Mouse (Mus musculus) kidney, postnatal 10 days (tissue): ENCODE results near the gene Ppip5k2.
A peak's percentile ranks its signal among the peaks of the same experiment; 100 is the strongest.
"Not testable (repeated sequence)": the region's sequence is repeated elsewhere in the genome, so short reads cannot be mapped to it uniquely, and the experiment has no call there.

Experiments used
- DNase-seq: peaks from one replicate; pipeline ENCODE4 v3.0.0; 2021; ENCODE audit warnings: mixed read lengths

The Ppip5k2 gene

GRCm38 (mm10) chr1:97769904-97770753, at the start of gene Ppip5k2, which contains the start of gene Gin1:
TSS of gene Ppip5k2 (minus strand) at chr1:97770411.
TSS of gene Gin1 (plus strand) at chr1:97770172.
- peak; percentile 97 for DNase-seq

- no peak for DNase-seq
Measured at GRCm38 (mm10) chr1:97809255-97809912, 39.2 kb upstream of the Ppip5k2 start.

- DNase-seq = no peak
Measured at GRCm38 (mm10) chr1:97804520-97804919, 34.3 kb upstream of the Ppip5k2 start.

- no peak for DNase-seq
Measured at GRCm38 (mm10) chr1:97802207-97802902, 32.1 kb upstream of the Ppip5k2 start.

GRCm38 (mm10) chr1:97795936-97796335, 25.7 kb upstream of the Ppip5k2 start:
- DNase-seq = no peak

GRCm38 (mm10) chr1:97794110-97794509, 23.9 kb upstream of the Ppip5k2 start:
- DNase-seq = no peak

- DNase-seq = no peak
Measured at GRCm38 (mm10) chr1:97788490-97788889, 18.3 kb upstream of the Ppip5k2 start.

GRCm38 (mm10) chr1:97787674-97788073, 17.5 kb upstream of the Ppip5k2 start:
- no peak for DNase-seq

GRCm38 (mm10) chr1:97785685-97786393, 15.6 kb upstream of the Ppip5k2 start:
- DNase-seq = no peak

- DNase-seq = no peak
Measured at GRCm38 (mm10) chr1:97784928-97785327, 14.7 kb upstream of the Ppip5k2 start.

- no peak for DNase-seq
Measured at GRCm38 (mm10) chr1:97781674-97782073, 11.5 kb upstream of the Ppip5k2 start.

GRCm38 (mm10) chr1:97773973-97774372, 3.8 kb upstream of the Ppip5k2 start:
- no peak for DNase-seq

GRCm38 (mm10) chr1:97773362-97773761, 3.2 kb upstream of the Ppip5k2 start:
- no peak for DNase-seq

- no peak for DNase-seq
Measured at GRCm38 (mm10) chr1:97771727-97772126, 1.5 kb upstream of the Ppip5k2 start.

- DNase-seq = no peak
Measured at GRCm38 (mm10) chr1:97771118-97771517, 907 bp upstream of the Ppip5k2 start.

- DNase-seq = no peak
Measured at GRCm38 (mm10) chr1:97769294-97769903, 812 bp downstream of the Ppip5k2 start.

- no peak for DNase-seq
Measured at GRCm38 (mm10) chr1:97768906-97769293, 1.3 kb downstream of the Ppip5k2 start.

GRCm38 (mm10) chr1:97768089-97768488, 2.1 kb downstream of the Ppip5k2 start:
- DNase-seq = no peak

GRCm38 (mm10) chr1:97765712-97766111, 4.5 kb downstream of the Ppip5k2 start:
- DNase-seq = not testable (repeated sequence)

GRCm38 (mm10) chr1:97761477-97761876, 8.7 kb downstream of the Ppip5k2 start:
- no peak for DNase-seq

- no peak for DNase-seq
Measured at GRCm38 (mm10) chr1:97760598-97760997, 9.6 kb downstream of the Ppip5k2 start.

GRCm38 (mm10) chr1:97759841-97760240, 10.4 kb downstream of the Ppip5k2 start:
- no peak for DNase-seq
